Mouse (Mus musculus) MEL (cell line): Measurements from ENCODE around the gene Bod1.

Experiments
- BHLHE40 ChIP-seq: IDR thresholded peaks from 2 replicates; pipeline ENCODE4 v1.6.1; 2012; ENCODE audit warnings: low read depth, mild to moderate bottlenecking, inconsistent platforms, low read length, improper control_type of control experiment, borderline replicate concordance
- CHD1 ChIP-seq: IDR thresholded peaks from 2 replicates; pipeline ENCODE4 v1.6.1; 2012; ENCODE audit warnings: low read depth, mild to moderate bottlenecking, inconsistent platforms, low read length, improper control_type of control experiment
- CTCF ChIP-seq, 3 experiments: IDR thresholded peaks in 2 of 3; conservative IDR thresholded peaks in 1 of 3; 2 replicates each; pipeline ENCODE4 v1.5.1; 2011 to 2012; ENCODE audit warnings: low read length in 3 of 3, low read depth in 2 of 3, mild to moderate bottlenecking in 2 of 3, improper control_type of control experiment in 1 of 3, inconsistent platforms in 1 of 3, mixed read lengths in 1 of 3, moderate library complexity in 1 of 3; ENCODE audit not compliant: control insufficient read depth in 1 of 3, insufficient read depth in 1 of 3, poor library complexity in 1 of 3, severe bottlenecking in 1 of 3
- EP300 ChIP-seq, 2 experiments: IDR thresholded peaks; 2 replicates each; pipeline ENCODE4 v1.6.1; 2011; ENCODE audit warnings: improper control_type of control experiment in 2 of 2, low read length in 2 of 2, low read depth in 1 of 2, mild to moderate bottlenecking in 1 of 2
- ETS1 ChIP-seq: IDR thresholded peaks from 2 replicates; pipeline ENCODE4 v1.6.1; 2012; ENCODE audit warnings: low read depth, mild to moderate bottlenecking, inconsistent platforms, low read length, improper control_type of control experiment, moderate library complexity
- HCFC1 ChIP-seq: IDR thresholded peaks from 2 replicates; pipeline ENCODE4 v1.6.1; 2012; ENCODE audit warnings: low read depth, mild to moderate bottlenecking, inconsistent platforms, low read length, improper control_type of control experiment, moderate library complexity
- MAFK ChIP-seq: IDR thresholded peaks from 2 replicates; pipeline ENCODE4 v1.6.1; 2011; ENCODE audit warnings: low read depth, mild to moderate bottlenecking, low read length, improper control_type of control experiment, borderline replicate concordance
- MAX ChIP-seq: IDR thresholded peaks from 2 replicates; pipeline ENCODE4 v1.6.1; 2011; ENCODE audit warnings: low read length, improper control_type of control experiment
- MEF2A ChIP-seq: IDR thresholded peaks from 2 replicates; pipeline ENCODE4 v1.6.1; 2014; ENCODE audit warnings: low read depth, mild to moderate bottlenecking, inconsistent platforms, low read length, improper control_type of control experiment; ENCODE audit not compliant: poor library complexity, insufficient replicate concordance, severe bottlenecking; ENCODE audit errors: extremely low read depth
- MYC ChIP-seq: IDR thresholded peaks from 2 replicates; pipeline ENCODE4 v1.6.1; 2011; ENCODE audit warnings: low read depth, mild to moderate bottlenecking, low read length, improper control_type of control experiment, moderate library complexity
- POLR2A ChIP-seq, 2 experiments: IDR thresholded peaks; 2 replicates each; pipeline ENCODE4 v1.6.1; 2011 to 2012; ENCODE audit warnings: low read length in 2 of 2, mild to moderate bottlenecking in 2 of 2, control low read depth in 1 of 2, improper control_type of control experiment in 1 of 2, low read depth in 1 of 2, moderate library complexity in 1 of 2; ENCODE audit not compliant: control insufficient read depth in 1 of 2, insufficient read depth in 1 of 2, poor library complexity in 1 of 2
- TAL1 ChIP-seq: IDR thresholded peaks from 2 replicates; pipeline ENCODE4 v1.6.1; 2012; ENCODE audit warnings: mild to moderate bottlenecking, inconsistent platforms, low read length, moderate library complexity, mixed read lengths
- TBP ChIP-seq: IDR thresholded peaks from 2 replicates; pipeline ENCODE4 v1.8.0; 2011; ENCODE audit warnings: low read depth, low read length, improper control_type of control experiment
- USF1 ChIP-seq: IDR thresholded peaks from 2 replicates; pipeline ENCODE4 v1.6.1; 2014; ENCODE audit warnings: low read depth, mild to moderate bottlenecking, inconsistent platforms, low read length, improper control_type of control experiment, moderate library complexity

- TF ChIP-seq CTCF (IDR thresholded peaks at IDR 0.05 in 2 of 3, conservative IDR thresholded peaks at IDR 0.05 in 1 of 3; ENCODE audit: control insufficient read depth in 1 of 3, insufficient read depth in 1 of 3, low read depth in 2 of 3, low read length in 3 of 3, poor library complexity in 1 of 3, severe bottlenecking in 1 of 3), result no peak
- no peak for TF ChIP-seq MAFK
- no peak for TF ChIP-seq MEF2A
- no peak for TF ChIP-seq POLR2A (IDR thresholded peaks at IDR 0.05; ENCODE audit: control insufficient read depth in 1 of 2, insufficient read depth in 1 of 2, low read depth in 1 of 2, low read length in 2 of 2, poor library complexity in 1 of 2)
- no peak for TF ChIP-seq MYC
- TF ChIP-seq HCFC1, result no peak
- TF ChIP-seq TAL1, result no peak
- no peak for TF ChIP-seq EP300 (IDR thresholded peaks at IDR 0.05; ENCODE audit: low read depth in 1 of 2, low read length in 2 of 2)
- TF ChIP-seq USF1, result no peak
- TF ChIP-seq ETS1, result no peak
- no peak for TF ChIP-seq MAX
- TF ChIP-seq TBP, result no peak
- TF ChIP-seq CHD1, result no peak
- TF ChIP-seq BHLHE40, result no peak
Measured at GRCm38 (mm10) chr11:31649507-31649906, 22.2 kb downstream of the Bod1 start.
